Mouse (Mus musculus) thymus, postnatal 36 days (tissue): ENCODE results near the gene Ftl1.
A peak's percentile ranks its signal among the peaks of the same experiment; 100 is the strongest.

Experiments used
- DNase-seq, 2 experiments: peaks; one replicate each; pipeline ENCODE4 v3.0.0; 2022; ENCODE audit warnings: mixed read lengths in 2 of 2

The Ftl1 gene

GRCm38 (mm10) chr7:45449974-45450373 is 9.7 kb downstream of the Ftl1 start:
- DNase-seq: no peak

- DNase-seq: peak in 1 of 2 experiments; percentile 17
Measured at GRCm38 (mm10) chr7:45447325-45447990, 12.2 kb downstream of the Ftl1 start.

GRCm38 (mm10) chr7:45446589-45446988 is 13.1 kb downstream of the Ftl1 start:
- DNase-seq: no peak

- no peak for DNase-seq
Measured at GRCm38 (mm10) chr7:45443526-45444420, 15.9 kb downstream of the Ftl1 start.

- peak; percentile 22 to 42 for DNase-seq
Measured at GRCm38 (mm10) chr7:45437521-45438276, 22.0 kb downstream of the Ftl1 start, which contains the start of gene Ruvbl2. Gene Ruvbl2, minus strand, starts transcription at chr7:45438096.

- DNase-seq: no peak
Measured at GRCm38 (mm10) chr7:45437046-45437445, 22.6 kb downstream of the Ftl1 start.

GRCm38 (mm10) chr7:45436444-45436843 is 23.2 kb downstream of the Ftl1 start:
- no peak for DNase-seq

- DNase-seq: no peak
Measured at GRCm38 (mm10) chr7:45435038-45435437, 24.6 kb downstream of the Ftl1 start.

- peak; percentile 100 for DNase-seq
Measured at GRCm38 (mm10) chr7:45434203-45435015, 25.3 kb downstream of the Ftl1 start, which contains the start of gene Gys1. Gene Gys1, plus strand, starts transcription at chr7:45434844.

GRCm38 (mm10) chr7:45433835-45434202 is 25.9 kb downstream of the Ftl1 start:
- no peak for DNase-seq

GRCm38 (mm10) chr7:45426556-45426955 is 33.1 kb downstream of the Ftl1 start:
- no peak for DNase-seq

GRCm38 (mm10) chr7:45421194-45421593 is 38.5 kb downstream of the Ftl1 start:
- DNase-seq: no peak

GRCm38 (mm10) chr7:45420615-45420919 is 39.1 kb downstream of the Ftl1 start, which contains the start of gene Lhb:
Gene Lhb, plus strand, starts transcription at chr7:45420820.
- no peak for DNase-seq

GRCm38 (mm10) chr7:45419859-45420614 is 39.6 kb downstream of the Ftl1 start:
- no peak for DNase-seq

- no peak for DNase-seq
Measured at GRCm38 (mm10) chr7:45417962-45418492, 41.7 kb downstream of the Ftl1 start.

- DNase-seq: no peak
Measured at GRCm38 (mm10) chr7:45415636-45416035, 44.0 kb downstream of the Ftl1 start.

- no peak for DNase-seq
Measured at GRCm38 (mm10) chr7:45414740-45415224, 44.9 kb downstream of the Ftl1 start.

GRCm38 (mm10) chr7:45413864-45414739 is 45.6 kb downstream of the Ftl1 start:
- no peak for DNase-seq

GRCm38 (mm10) chr7:45413113-45413863 is 46.4 kb downstream of the Ftl1 start, which contains the start of gene Ntf5:
Gene Ntf5, plus strand, starts transcription at chr7:45413695.
- DNase-seq: peak; percentile 29 to 49
